Mouse (Mus musculus) midbrain, embryonic 12.5 days (tissue): ENCODE measurements at regions not wholly inside any gene's neighbourhood (a gene's known extent, or its start where the extent isn't known, plus 50 kb on each side); places are given as distances from the start of the nearest gene placed in this dataset.

Source experiments
- ATAC-seq: fragments of 200-750 bp; cut with Nextera tagmentation; 2 replicates; pipeline ENCODE4 v1.8.0; 2017; ENCODE audit warnings: low read depth, moderate TSS enrichment, moderate library complexity; ENCODE audit not compliant: low FRiP score
- H3K27ac ChIP-seq: fragments of 300-500 bp; sonication (generic); replicated peaks from 2 replicates; pipeline ENCODE4 v1.5.1; 2016; ENCODE audit warnings: mild to moderate bottlenecking
- H3K27me3 ChIP-seq: fragments of 300-500 bp; sonication (generic); 2 replicates; pipeline ENCODE4 v1.6.1; 2016; ENCODE audit warnings: mild to moderate bottlenecking
- H3K36me3 ChIP-seq: fragments of 300-500 bp; sonication (generic); 2 replicates; pipeline ENCODE4 v1.6.1; 2016
- H3K4me1 ChIP-seq: fragments of 300-500 bp; sonication (generic); 2 replicates; pipeline ENCODE4 v1.6.1; 2016
- H3K4me2 ChIP-seq: fragments of 300-500 bp; sonication (generic); replicated peaks from 2 replicates; pipeline ENCODE4 v1.6.1; 2016; ENCODE audit warnings: mild to moderate bottlenecking, moderate library complexity
- H3K4me3 ChIP-seq: fragments of 300-500 bp; sonication (generic); 2 replicates; pipeline ENCODE4 v1.5.1; 2016; ENCODE audit warnings: mild to moderate bottlenecking
- H3K9ac ChIP-seq: fragments of 300-500 bp; sonication (generic); replicated peaks from 2 replicates; pipeline ENCODE4 v1.6.1; 2016; ENCODE audit warnings: mild to moderate bottlenecking, moderate library complexity
- H3K9me3 ChIP-seq: fragments of 300-500 bp; sonication (generic); 2 replicates; pipeline ENCODE4 v1.6.1; 2016; ENCODE audit warnings: mild to moderate bottlenecking
- WGBS: fragments of 180-500 bp; shearing (Covaris S2); methylation state at CpG from one replicate; pipeline ENCODE4 v1.1.7; 2016; 5-methylcytosine and 5-hydroxymethylcytosine counted together

GRCm38 (mm10) chr2:116718637-116719036, 159.9 kb upstream of the Tmco5 start:
- Histone ChIP-seq H3K27ac (no peak overlapping the region), H3K4me2 (no peak overlapping the region), H3K9ac (no peak overlapping the region), H3K36me3 (no peaks in the 10 kb centered on the region), H3K4me3 (no peak overlapping the region), H3K4me1 (peaks cover 7% of the 10 kb centered on the region; the same call in 1 of the 2 replicates), H3K27me3 (no peaks in the 10 kb centered on the region), H3K9me3 (no peaks in the 10 kb centered on the region)
- no peak for ATAC-seq
- 92% methylated on average over 5 of the region's 5 CpGs for WGBS

- H3K27me3 ChIP-seq, result no peaks in the 10 kb centered on the region
- WGBS, result 56% methylated on average over 1 of the region's 1 CpGs
- ATAC-seq, result no peak
These were observed 150.9 kb upstream of the Tmco5 start for GRCm38 (mm10) chr2:116727591-116727990.

GRCm38 (mm10) chr2:116735702-116736101, 142.8 kb upstream of the Tmco5 start:
- peak; percentile 49; the same call in 1 of the 2 replicates for ATAC-seq
- WGBS, result 43% methylated on average over 3 of the region's 3 CpGs

More at GRCm38 (mm10) chr2:116727591-116727990, 150.9 kb upstream of the Tmco5 start:
- H3K4me2 ChIP-seq, result no peak overlapping the region
- H3K9ac ChIP-seq, result no peak overlapping the region
- H3K27ac ChIP-seq, result no peak overlapping the region
- H3K4me3 ChIP-seq, result no peak overlapping the region
- no peaks in the 10 kb centered on the region for H3K9me3 ChIP-seq
- H3K36me3 ChIP-seq, result no peaks in the 10 kb centered on the region
- H3K4me1 ChIP-seq, result no peaks in the 10 kb centered on the region

DNA sequence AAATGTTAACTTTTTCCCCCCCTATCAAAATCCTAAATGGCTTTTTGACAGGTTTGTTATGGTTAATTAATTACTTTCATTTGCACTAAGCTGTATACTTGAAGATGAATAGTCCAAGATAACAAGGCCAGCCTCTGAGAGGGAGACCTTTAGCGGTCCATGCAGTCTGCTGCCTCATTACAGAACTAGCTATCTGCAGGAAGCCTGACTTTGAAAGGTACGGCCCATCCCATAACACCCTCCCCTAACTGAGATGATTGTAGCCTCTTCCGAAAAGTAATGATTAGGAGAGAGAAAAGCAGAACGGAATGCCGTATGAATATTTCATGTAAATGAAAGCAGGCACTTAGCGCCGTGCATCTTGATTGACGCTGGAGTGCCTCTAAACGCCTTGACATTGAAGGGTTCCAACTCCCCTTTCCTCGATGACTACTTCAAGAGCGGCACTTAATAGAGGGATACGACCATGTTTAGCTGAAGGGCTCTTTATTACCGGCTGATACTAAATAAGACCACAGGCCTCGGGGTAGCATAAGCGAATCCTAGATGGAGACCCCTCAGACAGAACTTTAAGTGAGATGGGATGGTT, 109.9 kb upstream of the Tmco5 start:
- no peak overlapping the region for H3K9ac ChIP-seq
- 69% methylated on average over 15 of the region's 15 CpGs for WGBS
- H3K4me3 ChIP-seq, result no peak overlapping the region
- no peaks in the 10 kb centered on the region for H3K27me3 ChIP-seq
- H3K9me3 ChIP-seq, result no peaks in the 10 kb centered on the region
- H3K36me3 ChIP-seq, result no peaks in the 10 kb centered on the region
- no peaks in the 10 kb centered on the region for H3K4me1 ChIP-seq
- no peak for ATAC-seq
- no peak overlapping the region for H3K4me2 ChIP-seq
- no peak overlapping the region for H3K27ac ChIP-seq

More at GRCm38 (mm10) chr2:116735702-116736101, 142.8 kb upstream of the Tmco5 start:
- no peak overlapping the region for H3K27ac ChIP-seq
- H3K4me1 ChIP-seq, result no peaks in the 10 kb centered on the region
- H3K4me2 ChIP-seq, result no peak overlapping the region
- no peak overlapping the region for H3K4me3 ChIP-seq
- H3K27me3 ChIP-seq, result no peaks in the 10 kb centered on the region
- no peaks in the 10 kb centered on the region for H3K36me3 ChIP-seq
- H3K9me3 ChIP-seq, result no peaks in the 10 kb centered on the region
- H3K9ac ChIP-seq, result no peak overlapping the region

GRCm38 (mm10) chr2:116769186-116769585, 109.3 kb upstream of the Tmco5 start:
- Histone ChIP-seq H3K9ac (no peak overlapping the region), H3K4me2 (no peak overlapping the region), H3K4me3 (no peak overlapping the region), H3K9me3 (no peaks in the 10 kb centered on the region), H3K4me1 (no peaks in the 10 kb centered on the region), H3K27ac (no peak overlapping the region), H3K27me3 (no peaks in the 10 kb centered on the region), H3K36me3 (no peaks in the 10 kb centered on the region)
- ATAC-seq, result no peak
- 85% methylated on average over 4 of the region's 4 CpGs for WGBS

DNA sequence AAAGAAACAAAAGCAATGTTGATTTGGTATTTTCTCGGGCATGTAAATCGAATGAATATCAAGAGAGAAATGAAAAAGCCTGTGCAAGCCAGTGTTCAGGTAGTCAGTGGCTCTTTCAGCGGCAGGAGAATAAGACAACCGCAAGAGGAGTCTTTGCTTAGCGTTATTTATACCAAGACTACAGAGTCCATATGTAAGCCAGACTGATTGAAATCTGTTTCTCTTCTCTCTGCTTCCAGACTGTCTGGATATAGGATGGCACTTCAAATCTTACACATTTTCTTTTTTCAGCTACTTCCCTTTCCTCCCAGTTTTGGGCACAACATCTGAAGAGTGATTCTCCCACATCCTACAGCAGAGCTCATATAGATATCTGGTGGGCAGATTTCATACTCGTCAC, 105.9 kb upstream of the Tmco5 start:
- 86% methylated on average over 6 of the region's 6 CpGs for WGBS

DNA sequence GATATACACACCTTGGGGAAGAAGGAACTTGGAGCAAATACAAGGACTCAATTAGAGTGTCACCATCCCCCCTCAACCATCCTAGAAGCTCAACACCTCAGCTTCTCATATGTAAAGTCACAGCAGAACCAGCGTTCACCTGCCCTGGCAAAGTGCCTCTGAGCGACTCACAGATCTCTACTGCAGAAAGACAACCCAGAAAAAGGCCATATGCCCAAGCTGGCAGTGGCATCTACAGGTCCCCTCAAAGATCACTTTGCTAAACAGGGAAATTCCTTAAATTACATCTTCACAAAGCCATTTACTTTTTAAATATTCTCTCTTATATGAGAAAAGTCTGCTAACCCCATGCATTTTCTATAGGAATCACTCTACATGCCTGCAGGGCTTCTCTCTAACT, 78.3 kb upstream of the Tmco5 start:
- 83% methylated on average over 2 of the region's 2 CpGs for WGBS
- no peak overlapping the region for H3K27ac ChIP-seq
- no peak overlapping the region for H3K4me2 ChIP-seq
- H3K9me3 ChIP-seq, result no peaks in the 10 kb centered on the region
- no peaks in the 10 kb centered on the region for H3K4me1 ChIP-seq
- H3K27me3 ChIP-seq, result no peaks in the 10 kb centered on the region
- H3K36me3 ChIP-seq, result no peaks in the 10 kb centered on the region
- H3K9ac ChIP-seq, result no peak overlapping the region
- no peak for ATAC-seq
- H3K4me3 ChIP-seq, result no peak overlapping the region

More for the DNA sequence above, 105.9 kb upstream of the Tmco5 start:
- no peak overlapping the region for H3K27ac ChIP-seq
- no peak overlapping the region for H3K9ac ChIP-seq
- no peaks in the 10 kb centered on the region for H3K9me3 ChIP-seq
- H3K4me3 ChIP-seq, result no peak overlapping the region
- 0 out of 2 replicates have a peak, but pooled peaks cover 4% of the 10 kb centered on the region for H3K4me1 ChIP-seq
- no peaks in the 10 kb centered on the region for H3K27me3 ChIP-seq
- H3K4me2 ChIP-seq, result no peak overlapping the region
- H3K36me3 ChIP-seq, result no peaks in the 10 kb centered on the region
- no peak for ATAC-seq

DNA sequence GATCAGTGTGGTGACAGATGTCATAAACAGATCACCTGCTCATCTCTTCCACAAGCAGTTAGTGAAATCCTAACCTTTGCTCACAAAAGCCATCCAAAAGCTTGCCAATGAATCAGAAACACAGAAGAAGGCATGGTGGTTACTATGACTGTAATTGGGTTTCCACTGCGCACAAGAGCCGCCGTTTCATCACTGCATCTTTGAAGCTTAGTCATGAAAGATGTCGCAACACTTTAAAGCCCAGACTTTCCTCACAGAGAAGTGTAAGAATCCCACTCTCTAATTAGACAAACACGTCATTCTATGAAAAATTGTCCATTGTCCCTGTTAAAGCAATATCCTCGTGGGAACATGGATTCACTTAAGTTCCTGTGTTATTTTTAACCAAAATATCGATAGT, 76.9 kb upstream of the Tmco5 start:
- Histone ChIP-seq H3K27ac (no peak overlapping the region), H3K4me2 (no peak overlapping the region), H3K9ac (no peak overlapping the region), H3K4me1 (no peaks in the 10 kb centered on the region; the same call in 1 of the 2 replicates), H3K4me3 (no peak overlapping the region), H3K36me3 (no peaks in the 10 kb centered on the region), H3K27me3 (no peaks in the 10 kb centered on the region), H3K9me3 (no peaks in the 10 kb centered on the region)
- no peak for ATAC-seq
- WGBS, result 88% methylated on average over 7 of the region's 7 CpGs

DNA sequence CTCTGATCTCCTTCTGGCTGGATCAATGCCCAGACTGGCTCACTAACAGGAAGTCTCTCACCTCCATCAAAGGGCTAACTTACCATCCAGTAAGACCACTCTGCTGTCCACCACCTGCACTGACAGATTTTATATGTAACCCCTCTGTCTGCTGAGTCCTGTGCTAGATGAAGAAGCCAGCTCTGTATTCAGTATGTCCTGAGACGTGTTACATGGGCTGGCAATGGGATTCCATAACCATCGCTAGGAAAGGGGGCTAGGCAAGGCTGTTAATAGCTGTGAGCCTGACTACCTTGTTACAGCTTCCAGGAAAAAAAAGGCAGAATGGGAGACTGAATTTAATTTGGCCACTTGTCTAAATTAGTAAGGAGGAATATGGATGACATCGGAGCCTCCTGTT, 71.3 kb upstream of the Tmco5 start:
- peaks cover 18% of the 10 kb centered on the region for H3K4me1 ChIP-seq
- H3K4me3 ChIP-seq, result no peak overlapping the region
- no peak; the same call in 1 of the 2 replicates for ATAC-seq
- no peaks in the 10 kb centered on the region for H3K9me3 ChIP-seq
- H3K36me3 ChIP-seq, result no peaks in the 10 kb centered on the region
- H3K27me3 ChIP-seq, result peaks cover 7% of the 10 kb centered on the region; the same call in 1 of the 2 replicates
- peak overlapping the region; percentile 13 for H3K4me2 ChIP-seq
- WGBS, result 40% methylated on average over 3 of the region's 3 CpGs
- H3K27ac ChIP-seq, result peak overlapping the region; percentile 79
- H3K9ac ChIP-seq, result no peak overlapping the region

GRCm38 (mm10) chr2:116807636-116808035, 70.9 kb upstream of the Tmco5 start:
- Histone ChIP-seq H3K36me3 (no peaks in the 10 kb centered on the region), H3K4me1 (peaks cover 23% of the 10 kb centered on the region), H3K9me3 (no peaks in the 10 kb centered on the region), H3K9ac (no peak overlapping the region), H3K27ac (peak overlapping the region; percentile 79), H3K27me3 (peaks cover 7% of the 10 kb centered on the region; the same call in 1 of the 2 replicates), H3K4me3 (no peak overlapping the region), H3K4me2 (peak overlapping the region; percentile 13)
- peak; percentile 39 for ATAC-seq
- 30% methylated on average over 7 of the region's 7 CpGs for WGBS

DNA sequence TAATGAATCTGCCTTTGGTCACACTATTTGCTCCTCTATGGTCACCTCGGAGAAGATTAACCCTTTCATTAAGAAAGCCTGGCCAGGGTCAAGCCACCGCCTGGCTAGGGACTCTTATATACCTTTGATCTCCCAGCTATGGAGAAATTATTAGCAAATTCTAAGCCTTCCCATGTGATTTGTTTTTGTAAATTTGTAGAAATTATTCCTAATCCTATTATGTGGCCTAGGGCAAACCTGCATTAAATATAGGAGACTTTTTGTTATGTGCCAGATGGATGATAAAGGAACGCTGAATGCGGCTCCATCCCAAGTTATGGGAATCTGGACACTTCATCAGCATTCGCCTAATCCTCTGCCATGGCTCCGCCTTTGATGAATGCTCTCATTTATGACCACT, 70.4 kb upstream of the Tmco5 start:
- peak overlapping the region; percentile 39 for H3K4me2 ChIP-seq
- 12% methylated on average over 6 of the region's 6 CpGs for WGBS
- ATAC-seq, result peak; percentile 89
- H3K9ac ChIP-seq, result no peak overlapping the region
- H3K27me3 ChIP-seq, result peaks cover 7% of the 10 kb centered on the region; the same call in 1 of the 2 replicates
- no peak overlapping the region for H3K4me3 ChIP-seq
- H3K36me3 ChIP-seq, result no peaks in the 10 kb centered on the region
- peaks cover 27% of the 10 kb centered on the region for H3K4me1 ChIP-seq
- H3K27ac ChIP-seq, result peak overlapping the region; percentile 61; the same call in 1 of the 2 replicates
- H3K9me3 ChIP-seq, result no peaks in the 10 kb centered on the region

GRCm38 (mm10) chr2:116808554-116808953, 69.9 kb upstream of the Tmco5 start:
- Histone ChIP-seq H3K36me3 (no peaks in the 10 kb centered on the region), H3K27ac (peak overlapping the region; percentile 61), H3K9me3 (no peaks in the 10 kb centered on the region), H3K4me1 (peaks cover 32% of the 10 kb centered on the region), H3K9ac (no peak overlapping the region), H3K4me3 (no peak overlapping the region), H3K4me2 (peak overlapping the region; percentile 39), H3K27me3 (peaks cover 10% of the 10 kb centered on the region; the same call in 1 of the 2 replicates)
- ATAC-seq, result peak; percentile 68
- WGBS, result 43% methylated on average over 8 of the region's 8 CpGs
